Mouse (Mus musculus) granulocyte monocyte progenitor cell, adult 5-6 weeks (primary cell): ENCODE measurements around the gene Rbms3. TPM values are rescaled to one million over a fixed set of nuclear protein-coding genes. Genes with fewer than 3 reads are reported as not detected.

Experiments used
- ATAC-seq: replicated peaks from 2 replicates; pipeline ENCODE4 v1.8.0; 2016; ENCODE audit warnings: mild to moderate bottlenecking, moderate TSS enrichment, inconsistent platforms; ENCODE audit not compliant: poor library complexity, severe bottlenecking
- total RNA-seq, 2 experiments: library from RNA; stranded (forward) in 1 of 2; stranded (reverse) in 1 of 2; fragments of 200-712, 200-1000 nt in 1 of 2; fragments of >200 nt in 1 of 2; fragmentation: Nextera tagmentation in 1 of 2; gene quantifications; 2 replicates each; pipeline ENCODE4 v1.2.3; 2014 to 2017

Gene Rbms3
- total RNA-seq, 2 experiments from 2014 or later: not detected

DNA sequence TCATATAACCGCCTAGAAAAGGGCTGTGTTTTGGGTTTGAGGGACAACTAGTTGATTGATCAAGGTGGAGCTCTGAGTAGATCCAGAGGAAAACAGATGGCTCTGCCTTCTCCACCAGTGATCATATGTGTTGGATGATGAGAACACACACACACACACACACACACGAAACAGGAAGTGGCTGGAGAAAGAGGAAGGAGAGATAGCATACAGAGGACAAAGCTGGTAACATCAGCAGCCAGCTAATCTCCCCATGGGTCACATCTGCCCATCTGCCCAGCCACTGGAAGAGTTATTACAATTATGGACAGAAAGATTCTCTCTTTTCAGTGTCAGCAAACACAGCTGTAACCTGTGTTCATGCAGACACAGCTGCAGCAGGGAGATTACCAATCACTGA, 816.3 kb downstream of the Rbms3 start:
- ATAC-seq: peak; percentile 87

GRCm38 (mm10) chr9:116809260-116809659, 820.5 kb downstream of the Rbms3 start:
- no peak for ATAC-seq

DNA sequence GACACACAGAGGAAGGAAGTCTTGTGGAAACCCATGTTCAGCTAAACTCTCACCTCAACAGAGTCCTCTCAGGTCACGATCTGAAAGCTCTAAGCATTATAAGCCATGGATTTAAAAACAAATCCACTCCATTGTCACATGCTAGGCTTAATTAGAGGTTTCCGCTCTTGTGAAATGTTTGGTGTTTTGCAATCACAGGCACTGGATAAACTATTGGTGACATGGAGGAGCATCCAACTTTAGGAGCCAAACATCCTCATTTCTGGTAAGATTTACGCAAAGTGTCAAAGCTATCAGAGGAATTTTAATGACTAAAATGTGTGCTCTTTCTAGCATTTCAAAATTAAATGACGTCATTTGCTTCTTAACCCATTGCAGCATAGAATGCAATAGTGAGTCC, 821.3 kb downstream of the Rbms3 start:
- ATAC-seq: peak; percentile 81

- ATAC-seq: no peak
Observed at GRCm38 (mm10) chr9:116807166-116808081, 822.3 kb downstream of the Rbms3 start.

- ATAC-seq: no peak
Observed at GRCm38 (mm10) chr9:116803292-116803731, 826.4 kb downstream of the Rbms3 start.

- ATAC-seq: no peak
Observed at GRCm38 (mm10) chr9:116802602-116803001, 827.1 kb downstream of the Rbms3 start.

DNA sequence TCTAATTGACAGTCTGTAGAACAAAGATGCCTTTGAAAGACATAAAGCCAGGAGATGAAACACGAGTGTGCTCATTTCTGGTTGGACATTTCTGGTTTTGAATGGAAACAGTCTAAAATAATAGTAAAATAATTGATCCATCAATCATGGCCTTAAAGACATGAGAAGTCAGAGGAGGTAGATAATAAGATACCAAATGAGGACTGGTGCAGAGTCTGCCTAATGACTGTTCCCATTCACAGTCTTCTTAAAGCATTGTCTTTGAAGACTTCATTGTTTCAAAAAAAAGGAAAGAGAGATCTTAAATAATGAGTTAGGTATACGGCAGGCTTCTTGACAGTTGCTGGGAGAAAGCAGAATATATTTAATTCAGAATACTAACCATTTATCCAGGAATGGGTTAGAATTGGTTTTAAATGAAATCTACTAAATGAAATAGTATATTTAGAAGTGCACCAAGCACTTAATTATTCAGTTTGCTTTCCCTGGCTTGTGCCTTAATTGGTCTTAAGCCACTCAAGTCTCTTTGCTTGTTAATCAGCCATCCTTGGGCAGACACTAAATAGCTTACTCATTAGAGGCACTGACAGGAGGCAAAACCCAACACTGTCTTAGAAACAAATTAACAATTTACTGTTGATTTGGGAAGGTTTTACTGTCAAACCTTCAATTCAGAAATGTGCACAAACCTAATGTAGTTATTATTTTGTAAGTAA, 834.3 kb downstream of the Rbms3 start:
- no peak for ATAC-seq

GRCm38 (mm10) chr9:116791850-116792249, 837.9 kb downstream of the Rbms3 start:
- ATAC-seq: no peak

DNA sequence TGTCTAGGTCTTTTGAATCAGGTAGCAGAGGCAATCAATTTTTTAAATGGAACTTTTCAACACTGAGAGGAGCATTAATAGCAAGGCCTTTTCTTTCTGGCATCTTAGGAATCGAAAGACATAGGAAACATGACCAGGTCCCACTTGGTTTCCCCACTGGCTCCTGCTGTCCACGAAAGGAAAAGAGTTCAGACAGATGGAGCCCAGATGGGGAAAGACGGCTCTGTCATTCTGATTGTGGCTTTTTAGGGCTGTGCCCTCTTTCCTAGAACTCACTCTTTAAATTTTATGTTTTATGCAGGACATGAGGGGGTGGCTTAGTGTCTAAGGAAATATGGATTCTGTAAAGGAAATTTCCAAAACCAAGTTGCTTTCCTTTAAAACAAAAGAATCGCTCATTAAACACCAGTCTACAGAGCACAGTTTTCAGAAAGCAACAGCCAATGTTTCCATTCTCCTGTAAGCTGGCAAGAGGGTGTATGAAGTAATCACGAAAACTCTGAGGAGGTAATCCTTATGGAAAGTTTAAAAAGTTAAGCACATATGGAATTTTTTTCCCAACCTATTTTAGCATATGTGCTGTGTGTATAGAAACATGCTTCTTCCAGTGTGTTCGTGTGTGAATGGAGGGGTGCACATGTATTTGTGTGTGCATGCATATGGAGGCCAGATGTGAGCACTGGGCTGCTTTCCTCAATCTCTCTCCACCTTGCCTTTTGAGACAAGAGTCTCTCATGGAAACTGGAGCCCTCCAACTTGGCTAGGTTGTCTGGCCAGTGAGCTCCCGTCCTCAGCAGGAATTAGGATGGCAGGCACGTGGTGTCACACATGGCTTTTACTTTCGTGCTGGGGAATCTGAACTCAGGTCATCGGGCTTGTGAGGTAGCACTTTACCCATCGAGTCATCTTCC, 843.3 kb downstream of the Rbms3 start:
- no peak for ATAC-seq

DNA sequence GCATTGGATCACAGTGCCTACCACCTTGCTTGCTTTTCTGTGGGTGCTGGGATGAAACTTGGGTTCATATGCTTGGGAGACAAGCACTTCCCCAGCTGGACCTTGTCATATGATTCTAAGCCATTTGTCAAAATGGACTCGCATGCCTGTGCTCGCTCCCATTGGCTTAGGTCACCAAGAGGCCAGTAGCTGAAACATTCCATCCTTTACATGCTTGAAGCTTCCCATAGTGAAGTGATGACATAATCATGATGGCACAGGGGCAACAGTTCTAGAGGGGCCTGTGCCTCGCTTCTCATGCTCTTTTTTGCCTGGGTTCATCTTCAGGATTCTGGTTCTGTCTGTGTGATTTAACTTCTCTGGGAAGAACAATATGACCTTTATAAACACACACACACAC, 857.9 kb downstream of the Rbms3 start:
- no peak for ATAC-seq

- ATAC-seq: no peak
Observed at GRCm38 (mm10) chr9:116769358-116770054, 860.2 kb downstream of the Rbms3 start.

- no peak for ATAC-seq
Observed at GRCm38 (mm10) chr9:116762395-116763025, 867.2 kb downstream of the Rbms3 start.

DNA sequence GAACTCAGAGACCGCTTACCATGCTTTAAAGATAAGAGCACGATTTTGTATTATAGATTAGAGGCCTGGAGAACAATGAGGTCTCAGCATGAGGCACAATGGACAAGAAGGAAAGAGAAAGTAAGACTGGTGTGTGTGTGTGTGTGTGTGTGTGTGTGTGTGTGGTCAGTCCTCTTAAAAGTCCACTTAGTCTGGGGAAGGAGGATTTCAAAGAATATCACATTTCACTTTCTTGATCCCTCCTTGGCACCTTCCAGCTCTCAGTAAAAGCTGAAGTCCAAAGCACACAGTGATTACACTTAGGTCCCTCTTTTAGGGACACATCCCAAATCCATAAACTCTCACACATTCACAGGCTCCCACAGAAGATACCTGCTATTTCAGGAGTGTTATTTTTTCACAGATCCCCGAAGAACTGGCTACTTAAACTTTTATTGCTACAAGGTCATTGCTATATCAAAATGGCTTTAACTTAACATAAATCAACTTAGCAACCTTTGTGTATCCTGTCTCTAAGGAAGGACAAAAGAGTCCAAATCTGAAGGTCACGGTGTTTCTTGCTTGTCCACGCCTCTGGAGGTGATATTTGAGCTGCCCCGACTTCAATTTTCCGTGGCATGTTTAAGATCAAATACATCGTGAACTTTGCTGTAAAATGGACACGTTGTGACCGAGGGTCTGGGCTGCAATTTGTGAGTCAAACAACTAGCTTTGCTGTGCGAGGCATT, 880.7 kb downstream of the Rbms3 start:
- ATAC-seq: no peak

DNA sequence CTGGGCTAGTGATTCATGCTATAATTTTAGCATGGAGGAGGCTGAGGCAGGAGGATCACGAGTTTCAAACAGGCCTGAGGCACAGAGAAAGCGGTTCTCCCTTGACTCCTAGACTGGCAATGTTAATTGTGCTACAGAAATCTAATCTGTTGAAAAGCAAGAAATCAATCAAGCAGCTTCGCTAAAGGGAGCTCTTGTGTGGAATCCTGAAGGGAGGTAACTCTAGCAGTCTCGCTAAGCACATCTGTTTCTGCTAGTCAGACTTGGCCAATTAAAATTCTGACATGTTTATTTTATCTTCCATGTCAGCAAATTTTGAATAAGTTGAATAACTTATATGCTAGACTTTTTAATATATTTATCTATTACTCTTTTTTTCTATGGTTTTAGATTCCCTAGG, 881.4 kb downstream of the Rbms3 start:
- no peak for ATAC-seq

- no peak for ATAC-seq
Observed at GRCm38 (mm10) chr9:116746871-116747270, 882.8 kb downstream of the Rbms3 start.

GRCm38 (mm10) chr9:116737786-116738185, 891.9 kb downstream of the Rbms3 start:
- no peak for ATAC-seq

- ATAC-seq: no peak
Observed at GRCm38 (mm10) chr9:116729172-116729571, 900.5 kb downstream of the Rbms3 start.

DNA sequence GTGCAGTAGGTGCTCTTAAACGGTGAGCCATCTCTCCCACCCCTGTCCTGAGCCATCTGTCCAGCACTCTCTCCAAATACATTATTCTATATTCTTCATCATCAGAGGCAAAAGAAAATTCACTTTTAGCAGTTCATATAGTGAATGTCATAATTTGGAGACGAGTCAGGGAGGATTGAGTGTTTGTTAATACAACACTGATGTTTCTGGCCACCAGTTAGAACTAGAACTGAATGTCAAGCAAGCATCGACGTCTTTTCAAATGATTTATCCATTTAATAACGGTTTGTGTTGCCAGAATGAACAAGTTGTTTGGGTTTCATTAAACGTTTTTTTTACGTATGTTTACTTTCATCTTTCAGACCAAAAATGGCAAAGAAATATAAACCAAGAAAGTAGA, 901.1 kb downstream of the Rbms3 start:
- ATAC-seq: no peak

- ATAC-seq: no peak
Observed at GRCm38 (mm10) chr9:116728093-116728492, 901.6 kb downstream of the Rbms3 start.
